Mouse (Mus musculus) cortical plate, adult 2 months (tissue): ENCODE measurements around the gene Ucn2.

Source experiments
- CTCF ChIP-seq: fragments of 200-500 bp; IDR thresholded peaks from 2 replicates; pipeline ENCODE4 v1.5.1; 2011; ENCODE audit warnings: mild to moderate bottlenecking, control low read depth, low read length; ENCODE audit not compliant: insufficient read depth; ENCODE audit errors: extremely low read depth
- POLR2A ChIP-seq: fragments of 200-500 bp; IDR thresholded peaks from 2 replicates; pipeline ENCODE4 v1.6.1; 2011; ENCODE audit warnings: mild to moderate bottlenecking, low read length, control low read depth; ENCODE audit not compliant: insufficient read depth; ENCODE audit errors: extremely low read depth

DNA sequence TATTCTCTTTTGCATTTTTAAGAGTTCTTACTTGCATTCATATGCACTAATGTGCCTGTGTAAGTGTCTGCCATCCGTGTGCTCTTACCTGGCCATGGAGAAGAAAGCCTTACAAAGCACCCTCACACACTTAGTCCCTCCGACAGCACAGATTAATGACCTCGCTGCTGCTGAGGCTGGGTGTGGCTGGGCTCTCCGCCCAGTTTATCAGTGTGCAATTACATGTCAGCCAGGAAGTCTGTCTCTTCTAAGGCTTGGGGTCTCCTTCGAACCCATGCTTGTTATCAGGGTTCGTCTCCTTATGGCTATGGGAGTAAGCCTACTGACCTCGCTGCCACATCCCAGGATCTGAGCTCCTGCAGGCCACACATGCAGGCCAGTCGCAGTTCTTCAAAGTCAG is 29.6 kb downstream of the Ucn2 start:
- TF ChIP-seq POLR2A, result no peak
- TF ChIP-seq CTCF, result no peak
